Mouse (Mus musculus) G1E (cell line): ENCODE results near the gene Arl8b. TPM values are rescaled to one million over a fixed set of nuclear protein-coding genes. Genes with fewer than 3 reads are reported as not detected.
A peak's percentile ranks its signal among the peaks of the same experiment; 100 is the strongest.
"Not testable (repeated sequence)": the region's sequence is repeated elsewhere in the genome, so short reads cannot be mapped to it uniquely, and the experiment has no call there.

ENCODE experiments used
- ATAC-seq: 2 replicates; pipeline ENCODE4 v1.8.0; 2016; ENCODE audit warnings: mild to moderate bottlenecking; ENCODE audit not compliant: insufficient number of reproducible peaks, poor library complexity, low FRiP score, severe bottlenecking; ENCODE audit errors: extremely low read depth
- DNase-seq: peaks from one replicate; pipeline ENCODE4 v3.0.0; 2012; ENCODE audit warnings: low spot score
- H3K27me3 ChIP-seq: 2 replicates; pipeline ENCODE4 v1.6.1; 2012; ENCODE audit warnings: mild to moderate bottlenecking, low read length, inconsistent platforms; ENCODE audit not compliant: insufficient read depth
- H3K36me3 ChIP-seq: replicated peaks from 2 replicates; pipeline ENCODE3; 2012; ENCODE audit warnings: mild to moderate bottlenecking, inconsistent platforms
- H3K4me1 ChIP-seq: 2 replicates; pipeline ENCODE4 v1.6.1; 2012; ENCODE audit warnings: low read depth, low read length, inconsistent platforms, mixed read lengths; ENCODE audit not compliant: insufficient read depth
- H3K4me3 ChIP-seq: 2 replicates; pipeline ENCODE4 v1.5.1; 2012; ENCODE audit warnings: low read depth, mild to moderate bottlenecking, inconsistent platforms, low read length, moderate library complexity, mixed read lengths
- H3K9me3 ChIP-seq: replicated peaks from 2 replicates; pipeline ENCODE4 v1.6.1; 2012; ENCODE audit warnings: inconsistent platforms
- CTCF ChIP-seq: IDR thresholded peaks from 2 replicates; pipeline ENCODE4 v1.5.1; 2012; ENCODE audit warnings: low read depth, low read length, inconsistent platforms, mixed read lengths
- GATA1 ChIP-seq: IDR thresholded peaks from 2 replicates; pipeline ENCODE4 v1.6.1; 2012; ENCODE audit warnings: borderline replicate concordance, low read length, inconsistent platforms, mixed read lengths
- GATA2 ChIP-seq: IDR thresholded peaks from 2 replicates; pipeline ENCODE4 v1.6.1; 2012; ENCODE audit warnings: low read depth, low read length, inconsistent platforms, borderline replicate concordance
- POLR2AphosphoS5 ChIP-seq: IDR thresholded peaks from 2 replicates; pipeline ENCODE4 v1.6.1; 2012; ENCODE audit warnings: low read depth, low read length, inconsistent platforms; ENCODE audit not compliant: insufficient replicate concordance
- TAL1 ChIP-seq: conservative IDR thresholded peaks from 2 replicates; pipeline ENCODE4 v1.6.1; 2012; ENCODE audit warnings: low read depth, low read length, inconsistent platforms, mixed read lengths
- polyA plus RNA-seq: library from polyadenylated mRNA; stranded (reverse); fragments of >175 nt; gene quantifications from 2 replicates; pipeline ENCODE4 v1.2.3, GENCODE M21; 2012
- total RNA-seq, 2 experiments: library from RNA; stranded (forward) in 1 of 2; stranded (reverse) in 1 of 2; fragments of 200-1000 nt in 1 of 2; fragments of >200 nt in 1 of 2; fragmentation: Nextera tagmentation in 1 of 2; gene quantifications; 2 replicates each; pipeline ENCODE4 v1.2.3; 2014 to 2017

Gene Arl8b
- total and polyA plus RNA-seq, 3 experiments, result 18.8 to 400 (median 207) TPM

DNA sequence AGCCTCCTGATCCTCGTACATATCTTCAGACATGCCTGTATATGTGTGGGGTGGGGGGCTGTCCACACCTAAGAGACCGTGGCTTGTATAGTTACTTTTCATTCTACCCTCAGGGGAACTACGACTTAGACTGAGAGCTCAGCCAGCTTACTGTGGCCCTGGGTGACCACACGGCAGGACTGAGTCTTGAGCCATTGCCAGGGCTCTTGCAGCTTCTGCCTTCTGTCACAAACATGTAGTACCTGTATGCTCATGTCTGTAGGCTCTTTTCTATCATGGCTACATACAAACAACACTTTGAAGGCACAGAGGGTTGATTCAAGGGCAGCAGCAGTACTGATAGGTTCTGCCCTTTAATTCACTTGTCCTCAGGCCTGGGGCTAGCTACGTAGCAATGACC, 70.1 kb downstream of the Arl8b start:
- H3K4me3 ChIP-seq, result no peak overlapping the region
- H3K9me3 ChIP-seq, result no peaks in the 10 kb centered on the region
- no peak for TF ChIP-seq POLR2AphosphoS5
- no peak for TF ChIP-seq GATA1
- TF ChIP-seq GATA2, result no peak
- TF ChIP-seq TAL1, result no peak
- no peak for TF ChIP-seq CTCF
- H3K36me3 ChIP-seq, result peaks cover 93% of the 10 kb centered on the region
- DNase-seq, result no peak
- ATAC-seq, result no peak
- 0 out of 2 replicates have a peak, but pooled peaks cover 7% of the 10 kb centered on the region for H3K4me1 ChIP-seq
- H3K27me3 ChIP-seq, result no peaks in the 10 kb centered on the region

- Histone ChIP-seq H3K36me3 (peaks cover 71% of the 10 kb centered on the region), H3K27me3 (no peaks in the 10 kb centered on the region), H3K4me1 (no peaks in the 10 kb centered on the region), H3K4me3 (no peak overlapping the region), H3K9me3 (peaks cover 2% of the 10 kb centered on the region)
- no peak for ATAC-seq
- no peak for DNase-seq
- TF ChIP-seq GATA1 (no peak), TAL1 (no peak), GATA2 (no peak), CTCF (no peak), POLR2AphosphoS5 (no peak)
Measured at GRCm38 (mm10) chr6:108858583-108858982, 75.7 kb downstream of the Arl8b start.

GRCm38 (mm10) chr6:108861226-108861625, 78.3 kb downstream of the Arl8b start:
- Histone ChIP-seq H3K27me3 (peaks cover 5% of the 10 kb centered on the region; the same call in 1 of the 2 replicates), H3K4me1 (peaks cover under 1% of the 10 kb centered on the region), H3K9me3 (peaks cover 2% of the 10 kb centered on the region), H3K4me3 (no peak overlapping the region), H3K36me3 (peaks cover 44% of the 10 kb centered on the region)
- DNase-seq, result no peak
- TF ChIP-seq POLR2AphosphoS5 (no peak), CTCF (no peak), GATA2 (no peak)
- no peak for ATAC-seq

GRCm38 (mm10) chr6:108862548-108862947, 79.6 kb downstream of the Arl8b start:
- H3K36me3 ChIP-seq, result peaks cover 33% of the 10 kb centered on the region
- H3K9me3 ChIP-seq, result peaks cover 2% of the 10 kb centered on the region
- peaks cover 5% of the 10 kb centered on the region for H3K4me1 ChIP-seq
- no peak for DNase-seq
- H3K27me3 ChIP-seq, result peaks cover 12% of the 10 kb centered on the region
- TF ChIP-seq POLR2AphosphoS5 (no peak), CTCF (no peak), GATA1 (no peak), TAL1 (no peak), GATA2 (no peak)
- no peak for ATAC-seq
- H3K4me3 ChIP-seq, result no peak overlapping the region

DNA sequence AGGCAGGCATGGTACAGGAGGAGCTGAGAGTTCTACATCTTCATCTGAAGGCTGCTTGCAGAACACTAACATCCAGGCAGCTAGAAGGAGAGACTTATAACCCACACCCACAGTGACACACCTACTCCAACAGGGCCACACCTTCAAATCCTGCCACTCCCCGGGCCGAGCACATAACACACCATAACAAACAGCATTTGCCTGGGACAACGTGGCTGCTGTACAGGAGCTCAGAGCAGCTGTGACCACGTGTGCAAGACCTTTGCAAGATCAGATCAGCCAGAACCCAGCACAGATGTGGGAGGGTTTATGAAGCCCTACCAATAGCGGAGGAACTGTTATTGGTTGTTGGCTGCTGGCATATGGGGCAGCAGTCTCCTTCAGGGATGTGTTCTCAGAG, 83.4 kb downstream of the Arl8b start:
- ATAC-seq (peak; percentile 36), DNase-seq (no peak)
- TF ChIP-seq TAL1 (no peak), GATA2 (no peak), POLR2AphosphoS5 (no peak), CTCF (no peak), GATA1 (no peak)
- Histone ChIP-seq H3K27me3 (peaks cover 14% of the 10 kb centered on the region), H3K9me3 (peaks cover 2% of the 10 kb centered on the region), H3K36me3 (peaks cover 5% of the 10 kb centered on the region), H3K4me1 (peaks cover 5% of the 10 kb centered on the region), H3K4me3 (no peak overlapping the region)

- H3K9me3 ChIP-seq, H3K4me1 ChIP-seq, H3K4me3 ChIP-seq, DNase-seq, ATAC-seq, H3K36me3 ChIP-seq: not testable (repeated sequence)
- H3K27me3 ChIP-seq, result peaks cover 19% of the 10 kb centered on the region
Measured at GRCm38 (mm10) chr6:108869031-108869430, 86.1 kb downstream of the Arl8b start.

DNA sequence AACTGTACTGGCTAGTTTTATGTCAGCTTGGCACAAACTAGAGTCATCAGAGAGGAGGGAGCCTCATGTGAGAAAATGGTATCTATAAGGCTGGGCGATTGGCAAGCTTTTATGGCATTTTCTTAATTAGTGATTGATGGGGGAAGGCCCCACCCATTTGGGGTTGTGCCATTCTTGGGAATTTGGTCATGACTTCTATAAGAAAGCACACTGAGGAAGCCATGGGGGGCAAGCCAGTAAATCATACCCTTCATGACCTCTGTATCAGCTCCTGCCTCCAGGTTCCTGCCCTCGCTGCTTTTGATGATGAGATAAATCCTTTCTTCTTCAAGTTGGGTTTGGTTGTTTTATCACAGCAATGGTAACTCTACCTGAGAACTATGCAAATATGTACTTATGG, 87.5 kb downstream of the Arl8b start:
- peaks cover 15% of the 10 kb centered on the region for H3K27me3 ChIP-seq
- DNase-seq (no peak), ATAC-seq (no peak)
- no peaks in the 10 kb centered on the region for H3K9me3 ChIP-seq
- no peak overlapping the region for H3K4me3 ChIP-seq
- peaks cover 5% of the 10 kb centered on the region for H3K4me1 ChIP-seq
- H3K36me3 ChIP-seq, result no peaks in the 10 kb centered on the region
- TF ChIP-seq TAL1 (no peak), GATA2 (no peak), GATA1 (no peak), CTCF (no peak), POLR2AphosphoS5 (no peak)
